Mouse (Mus musculus) olfactory bulb, adult 2 months (tissue): ENCODE results near the gene Hdac11.

ENCODE experiments used
- CTCF ChIP-seq: fragments of 200-500 bp; IDR thresholded peaks from 2 replicates; pipeline ENCODE4 v1.5.1; 2012; ENCODE audit warnings: low read depth, mild to moderate bottlenecking, low read length, moderate library complexity; ENCODE audit not compliant: insufficient read depth
- POLR2A ChIP-seq: fragments of 200-500 bp; IDR thresholded peaks from 2 replicates; pipeline ENCODE4 v1.6.1; 2012; ENCODE audit warnings: mild to moderate bottlenecking, low read depth, low read length, moderate library complexity; ENCODE audit not compliant: insufficient read depth

GRCm38 (mm10) chr6:91157237-91157570, 739 bp downstream of the Hdac11 start:
- TF ChIP-seq POLR2A (no peak), CTCF (no peak)
